Mouse (Mus musculus): ENCODE data around the gene Golph3. TPM values are rescaled to one million over a fixed set of nuclear protein-coding genes. Genes with fewer than 3 reads are reported as not detected.

Golph3 gene
- polyA plus RNA-seq, 2 experiments from 2014 or later: 31.8 to 35.4 TPM

DNA sequence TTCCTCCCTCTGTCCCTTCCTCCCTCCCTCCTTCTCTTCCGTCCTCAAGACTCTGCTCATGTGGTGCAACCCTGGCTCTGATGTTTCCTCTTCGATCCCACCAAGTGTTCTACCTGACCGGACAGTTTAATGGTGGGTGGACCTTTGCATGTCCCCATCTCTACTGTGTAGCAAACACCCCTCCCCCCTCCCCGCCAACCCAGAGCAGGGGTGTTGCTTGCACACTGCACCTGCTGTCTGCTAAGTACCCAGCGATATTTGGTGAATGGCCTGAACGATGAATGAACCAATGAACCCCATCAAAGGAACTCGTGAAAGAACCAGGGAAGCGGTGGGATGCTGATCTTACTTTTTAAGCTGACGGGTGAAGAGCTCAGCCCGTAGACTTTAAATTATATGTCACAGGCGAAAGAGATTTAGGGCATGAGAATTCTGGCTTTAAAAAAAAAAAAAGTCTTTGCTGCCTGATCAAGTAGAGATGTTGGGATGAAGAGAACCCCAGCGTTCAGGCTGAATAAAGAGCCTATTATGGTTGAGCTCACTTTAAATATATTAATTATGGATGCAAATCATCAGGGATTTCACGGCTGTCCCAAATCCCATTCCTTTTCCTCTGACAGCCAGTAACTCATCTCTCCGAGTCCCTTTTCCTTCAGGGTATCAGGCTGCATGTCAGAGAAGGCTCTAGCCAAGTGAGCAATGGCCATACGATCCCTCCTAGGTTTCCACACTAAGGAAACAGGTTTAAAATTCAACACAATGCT lies 67.7 kb downstream of the Golph3 start:
- no peak for ATAC-seq

DNA sequence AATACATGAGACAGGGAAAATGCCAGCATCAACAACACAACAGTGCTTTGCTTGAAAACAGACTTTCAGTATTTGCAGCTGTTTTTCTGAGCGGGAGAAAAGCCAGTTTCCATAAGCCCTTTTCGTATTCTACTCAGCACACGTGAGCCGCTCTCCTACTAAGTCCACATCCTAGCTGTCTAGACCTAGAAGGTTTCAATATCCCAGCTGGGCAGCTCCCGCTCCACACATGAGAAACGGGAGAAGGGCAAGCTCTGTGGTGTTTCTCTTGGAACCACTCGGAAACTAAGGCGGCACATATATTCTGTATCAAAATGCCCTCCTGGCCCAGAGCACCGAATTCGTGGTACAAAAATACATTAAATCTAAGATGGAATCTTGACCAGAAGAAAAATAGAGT lies 73.5 kb downstream of the Golph3 start:
- no peak for ATAC-seq

DNA sequence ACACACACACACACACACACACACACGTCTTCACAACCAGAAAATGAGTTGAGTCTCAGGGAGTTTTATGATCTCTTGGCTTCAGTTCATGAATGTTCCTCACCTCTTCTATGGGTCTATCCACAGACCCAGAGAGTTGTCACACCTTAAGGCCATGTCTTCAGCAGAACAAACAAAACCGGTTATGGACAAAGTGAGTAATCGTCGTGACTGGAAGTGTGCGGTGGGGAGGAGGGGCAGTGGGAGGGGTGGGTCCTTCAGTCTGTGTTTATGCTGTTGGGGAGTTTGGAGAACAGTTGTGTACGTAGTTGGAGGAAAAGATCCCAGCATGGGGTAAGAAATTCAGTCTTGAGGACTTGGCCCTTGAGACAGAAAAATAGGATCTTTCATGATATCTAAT lies 75.8 kb downstream of the Golph3 start:
- no peak for ATAC-seq

Other genes with a start within 250 kb of the Golph3 start
- gene Zfr, start 203.6 kb upstream of the Golph3 start, polyA plus RNA-seq (2017; shearing (Covaris generic)): 100 to 1,000 TPM; 168 to 169 TPM
- gene Mtmr12, start 116.4 kb upstream of the Golph3 start, polyA plus RNA-seq (2017; shearing (Covaris generic)): 10 to 100 TPM; 21.0 to 21.2 TPM
- gene 1810049J17Rik, start 449 bp downstream of the Golph3 start, polyA plus RNA-seq (2017; shearing (Covaris generic)): not detected